Mouse (Mus musculus) intestine, embryonic 14.5 days (tissue): ENCODE measurements around the gene Frmd4b. TPM values are rescaled to one million over a fixed set of nuclear protein-coding genes. Genes with fewer than 3 reads are reported as not detected.
A peak's percentile ranks its signal among the peaks of the same experiment; 100 is the strongest.

Source experiments
- ATAC-seq: fragments of 200-750 bp; cut with Nextera tagmentation; replicated peaks from 2 replicates; pipeline ENCODE4 v1.8.0; 2017; ENCODE audit warnings: low read depth, moderate number of reproducible peaks, moderate TSS enrichment, moderate library complexity; ENCODE audit not compliant: low FRiP score, low TSS enrichment
- DNase-seq: peaks from one replicate; pipeline ENCODE4 v3.0.0-alpha.2; 2018; ENCODE audit warnings: low spot score
- H3K27ac ChIP-seq: fragments of 300-500 bp; sonication (generic); 2 replicates; pipeline ENCODE4 v1.5.1; 2014; ENCODE audit warnings: low read depth, mild to moderate bottlenecking, control low read depth
- H3K27me3 ChIP-seq: fragments of 300-500 bp; sonication (generic); replicated peaks from 2 replicates; pipeline ENCODE4 v1.6.1; 2014; ENCODE audit warnings: low read length, control low read depth; ENCODE audit not compliant: control insufficient read depth, insufficient read depth
- H3K36me3 ChIP-seq: fragments of 300-500 bp; sonication (generic); 2 replicates; pipeline ENCODE4 v1.6.1; 2014; ENCODE audit warnings: low read length, control low read depth; ENCODE audit not compliant: control insufficient read depth, insufficient read depth
- H3K4me1 ChIP-seq: fragments of 300-500 bp; sonication (generic); replicated peaks from 2 replicates; pipeline ENCODE4 v1.6.1; 2014; ENCODE audit warnings: low read length, control low read depth, mixed read lengths; ENCODE audit not compliant: control insufficient read depth, insufficient read depth
- H3K4me2 ChIP-seq: fragments of 300-500 bp; sonication (generic); 2 replicates; pipeline ENCODE4 v1.6.1; 2014; ENCODE audit warnings: low read length
- H3K4me3 ChIP-seq: fragments of 300-500 bp; sonication (generic); 2 replicates; pipeline ENCODE4 v1.5.1; 2014; ENCODE audit warnings: low read depth, low read length, control low read depth, mixed read lengths
- H3K9ac ChIP-seq: fragments of 300-500 bp; sonication (generic); 2 replicates; pipeline ENCODE4 v1.6.1; 2014; ENCODE audit warnings: mild to moderate bottlenecking, low read length
- H3K9me3 ChIP-seq: fragments of 300-500 bp; sonication (generic); 2 replicates; pipeline ENCODE4 v1.6.1; 2016; ENCODE audit warnings: low read length, control low read depth; ENCODE audit not compliant: control insufficient read depth
- WGBS: fragments of 180-500 bp; shearing (Covaris S2); extraction: QIAGEN DNeasy Blood & Tissue Kit; methylation state at CpG from one replicate; pipeline ENCODE4 v1.1.7; 2014; 5-methylcytosine and 5-hydroxymethylcytosine counted together
- polyA plus RNA-seq: library from polyadenylated mRNA; unstranded; fragments of >200 nt; fragmentation: Nextera tagmentation; extraction: Ambion mirVana; gene quantifications from 2 replicates; pipeline ENCODE4 v1.2.1, GENCODE M21; 2014

The Frmd4b gene
- polyA plus RNA-seq, 1 experiment from 2014 or later = 17.1 TPM

DNA sequence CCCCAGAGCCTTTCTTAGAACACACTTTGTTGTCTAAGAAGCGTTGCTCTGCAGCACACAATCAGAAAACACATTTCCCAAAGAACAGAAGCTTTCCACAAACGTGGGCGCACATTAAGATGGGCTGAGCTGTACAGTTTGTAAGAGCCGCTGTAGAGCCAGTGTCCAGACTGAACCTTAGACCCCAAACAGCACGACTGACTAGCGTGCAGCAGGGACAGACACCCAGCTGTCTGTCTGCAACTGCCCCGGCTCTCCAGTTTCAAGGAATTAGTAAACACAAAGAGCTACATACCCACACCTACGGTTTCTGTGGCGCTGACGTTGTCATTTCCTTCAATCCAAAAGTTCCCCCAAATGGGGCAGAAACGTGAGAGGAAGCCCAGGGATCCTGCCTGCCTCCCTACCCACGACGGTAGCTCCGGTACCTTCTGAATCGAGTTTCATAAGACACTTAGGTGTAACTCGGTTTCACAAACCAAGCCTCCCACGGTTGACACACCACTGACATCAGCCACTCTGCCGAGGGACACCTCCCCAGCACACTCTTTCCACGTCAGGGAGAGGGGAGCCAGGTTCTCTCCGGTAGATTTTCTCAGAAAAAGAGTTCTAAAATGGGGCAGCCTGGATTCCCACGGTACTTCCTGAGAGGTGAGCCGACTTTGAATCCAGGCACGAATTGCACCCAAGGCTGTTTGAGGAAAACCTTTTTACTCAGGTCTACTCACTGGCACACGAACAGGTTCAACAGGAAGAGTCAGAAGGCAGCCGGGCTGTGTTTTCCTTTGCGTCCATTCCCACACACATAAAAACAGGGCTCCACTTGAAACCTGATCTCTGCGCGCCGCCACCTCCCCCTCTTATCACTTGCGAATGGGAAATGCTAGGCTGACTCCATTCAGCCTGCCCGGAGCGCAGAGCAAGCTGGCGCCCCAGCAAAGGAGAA lies 305.5 kb downstream of the Frmd4b start:
- Histone ChIP-seq H3K36me3 (no peaks in the 10 kb centered on the region), H3K9me3 (no peaks in the 10 kb centered on the region), H3K4me2 (peak overlapping the region; percentile 88), H3K27me3 (no peaks in the 10 kb centered on the region), H3K4me3 (peak overlapping the region; percentile 45), H3K9ac (peak overlapping the region; percentile 51), H3K4me1 (peaks cover 21% of the 10 kb centered on the region), H3K27ac (peak overlapping the region; percentile 69; the same call in 1 of the 2 replicates)
- DNase-seq (peak; percentile 85), ATAC-seq (peak; percentile 79)
- under 1% methylated on average over 33 of the region's 33 CpGs for WGBS

DNA sequence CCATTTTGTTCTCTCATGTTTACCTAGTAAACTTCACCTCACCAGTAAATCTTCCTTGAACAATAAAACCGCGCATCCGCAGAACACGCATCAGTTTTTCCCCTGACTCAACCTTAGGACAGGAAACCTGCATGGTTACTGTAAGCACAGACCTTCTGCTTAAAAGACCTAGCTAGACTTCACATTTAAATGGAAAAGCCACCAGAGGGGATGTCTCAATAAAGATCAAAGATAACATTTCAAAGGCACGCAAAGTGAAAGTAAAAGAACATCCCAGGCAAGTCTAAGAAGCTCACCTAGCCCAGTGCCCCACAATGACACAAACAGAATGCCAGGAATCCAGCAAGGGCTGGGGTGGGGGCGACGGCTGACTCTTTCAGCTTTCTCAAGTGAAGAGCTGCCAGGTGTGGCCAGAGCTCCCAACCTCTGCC lies 306.4 kb downstream of the Frmd4b start:
- ATAC-seq = no peak
- WGBS = 21% methylated on average over 7 of the region's 7 CpGs
- peak overlapping the region; percentile 51 for H3K9ac ChIP-seq

DNA sequence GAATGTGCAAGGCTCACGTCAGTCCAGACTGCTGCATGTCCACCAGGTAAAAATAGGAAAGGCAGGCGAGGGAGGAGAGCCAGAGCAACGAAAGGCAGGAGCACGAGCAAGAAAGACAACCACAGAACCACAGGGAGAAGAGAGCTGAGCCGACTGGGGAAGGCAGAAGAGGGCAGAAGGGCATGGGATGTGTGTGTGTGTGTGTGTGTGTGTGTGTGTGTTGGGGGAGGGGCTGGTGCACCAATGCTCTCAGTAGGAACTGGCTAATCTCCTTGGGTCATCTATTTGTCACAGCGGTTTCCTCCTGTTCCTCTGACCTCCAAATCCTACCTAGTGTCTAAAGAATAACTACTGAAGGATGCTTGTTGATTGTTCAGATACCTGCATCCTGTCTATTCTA lies 308.2 kb downstream of the Frmd4b start:
- Histone ChIP-seq H3K4me3 (no peak overlapping the region), H3K9me3 (no peaks in the 10 kb centered on the region), H3K4me2 (no peak overlapping the region), H3K9ac (no peak overlapping the region), H3K27me3 (no peaks in the 10 kb centered on the region), H3K27ac (no peak overlapping the region), H3K36me3 (peaks cover 4% of the 10 kb centered on the region; the same call in 1 of the 2 replicates), H3K4me1 (peaks cover 21% of the 10 kb centered on the region)
- no peak for ATAC-seq
- 51% methylated on average over 6 of the region's 6 CpGs for WGBS
- no peak for DNase-seq

More for the DNA sequence above, 306.4 kb downstream of the Frmd4b start:
- Histone ChIP-seq H3K9me3 (no peaks in the 10 kb centered on the region), H3K4me1 (peaks cover 21% of the 10 kb centered on the region), H3K27ac (no peak overlapping the region), H3K27me3 (no peaks in the 10 kb centered on the region), H3K4me2 (peak overlapping the region; percentile 88), H3K36me3 (0 out of 2 replicates have a peak, but pooled peaks cover 4% of the 10 kb centered on the region), H3K4me3 (peak overlapping the region; percentile 45)
- DNase-seq = no peak

DNA sequence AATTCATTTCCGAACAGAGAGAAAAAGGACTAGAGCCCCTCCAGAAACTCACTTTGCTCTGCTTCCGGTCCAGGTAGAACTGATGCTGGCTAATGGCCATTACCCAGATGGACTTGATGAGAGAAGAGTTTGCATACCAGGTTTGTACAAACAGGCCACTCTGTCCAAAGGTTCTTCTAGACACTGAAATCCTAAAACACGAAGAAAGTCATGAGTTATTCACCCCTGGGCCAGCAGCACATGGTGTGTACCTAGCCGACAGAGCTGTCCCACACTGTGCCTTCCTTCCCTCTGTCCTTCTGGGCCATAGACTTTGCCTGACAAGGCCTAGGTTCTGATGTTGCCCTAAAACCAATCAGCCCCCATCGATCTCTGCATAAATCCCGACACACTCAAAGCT lies 308.8 kb downstream of the Frmd4b start:
- H3K27ac ChIP-seq = no peak overlapping the region
- H3K9ac ChIP-seq = no peak overlapping the region
- 92% methylated on average over 6 of the region's 6 CpGs for WGBS
- H3K27me3 ChIP-seq = no peaks in the 10 kb centered on the region
- ATAC-seq (no peak), DNase-seq (no peak)
- H3K9me3 ChIP-seq = no peaks in the 10 kb centered on the region
- H3K4me2 ChIP-seq = no peak overlapping the region
- H3K36me3 ChIP-seq = peaks cover 4% of the 10 kb centered on the region; the same call in 1 of the 2 replicates
- H3K4me1 ChIP-seq = peaks cover 21% of the 10 kb centered on the region
- no peak overlapping the region for H3K4me3 ChIP-seq

DNA sequence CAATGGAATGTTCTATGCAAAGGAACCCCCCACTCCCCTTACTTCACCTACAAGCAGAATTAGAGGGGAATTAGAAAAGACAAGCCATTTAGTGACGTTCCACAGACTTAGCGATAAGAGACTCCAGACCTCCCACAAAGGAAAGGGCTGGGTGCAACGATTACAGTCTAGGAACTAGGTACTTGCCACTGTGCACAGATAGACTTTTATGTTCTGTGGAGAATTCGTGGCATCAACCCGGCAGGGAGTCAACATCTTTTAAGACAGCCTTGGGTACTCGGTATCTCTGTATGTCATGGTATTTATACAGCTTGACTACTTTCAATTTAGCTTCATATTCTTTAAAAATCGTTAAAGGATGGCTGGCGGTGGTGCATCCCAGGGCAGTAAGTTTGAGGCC lies 310.1 kb downstream of the Frmd4b start:
- DNase-seq (no peak), ATAC-seq (no peak)
- WGBS = 74% methylated on average over 8 of the region's 8 CpGs
- H3K4me2 ChIP-seq = no peak overlapping the region
- no peaks in the 10 kb centered on the region for H3K9me3 ChIP-seq
- H3K27me3 ChIP-seq = no peaks in the 10 kb centered on the region
- H3K4me3 ChIP-seq = no peak overlapping the region
- peaks cover 8% of the 10 kb centered on the region; the same call in 1 of the 2 replicates for H3K36me3 ChIP-seq
- H3K9ac ChIP-seq = no peak overlapping the region
- no peak overlapping the region for H3K27ac ChIP-seq
- H3K4me1 ChIP-seq = peaks cover 15% of the 10 kb centered on the region

DNA sequence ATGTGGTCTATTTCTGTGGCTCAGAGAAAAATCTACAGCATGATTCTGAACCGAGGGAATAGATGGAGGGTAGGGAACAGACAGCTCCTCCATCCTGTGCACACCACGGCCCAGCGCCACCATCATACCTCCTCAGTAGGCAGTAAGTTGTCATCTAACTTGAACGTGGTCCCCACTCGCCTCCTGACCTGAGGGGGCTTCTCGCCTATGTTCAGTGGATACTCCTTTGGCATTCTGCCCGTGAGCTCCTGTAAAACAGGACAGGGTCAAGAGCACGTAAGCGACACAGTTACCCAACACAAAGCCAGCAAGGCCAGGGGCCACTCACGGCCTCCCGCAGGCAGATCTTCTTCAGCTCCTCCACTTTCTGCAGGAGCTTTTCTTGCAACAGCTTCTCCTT lies 311.0 kb downstream of the Frmd4b start:
- Histone ChIP-seq H3K27ac (no peak overlapping the region), H3K9me3 (no peaks in the 10 kb centered on the region), H3K4me1 (peaks cover 7% of the 10 kb centered on the region), H3K36me3 (peaks cover 12% of the 10 kb centered on the region; the same call in 1 of the 2 replicates), H3K27me3 (no peaks in the 10 kb centered on the region), H3K9ac (no peak overlapping the region), H3K4me2 (no peak overlapping the region), H3K4me3 (no peak overlapping the region)
- ATAC-seq = no peak
- DNase-seq = peak; percentile 48
- 90% methylated on average over 11 of the region's 11 CpGs for WGBS

DNA sequence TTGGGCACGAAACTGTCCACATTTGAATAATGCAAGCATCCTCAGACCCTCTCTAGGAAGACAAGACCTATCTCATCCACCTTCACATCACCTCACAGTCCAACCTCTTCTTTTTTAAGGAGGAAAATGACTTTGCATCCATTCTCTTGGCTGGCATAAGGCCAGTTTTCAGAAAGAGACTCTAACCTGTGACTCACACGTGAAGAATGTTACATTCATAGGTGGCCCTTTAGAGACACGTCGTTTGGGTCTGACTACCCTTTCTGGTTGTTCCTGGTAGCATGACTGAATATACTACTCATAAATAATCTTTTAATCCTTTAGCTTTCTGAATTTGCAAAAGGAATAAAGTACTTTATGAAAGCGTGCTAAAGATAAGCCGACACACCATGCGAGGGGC lies 311.9 kb downstream of the Frmd4b start:
- H3K27me3 ChIP-seq = no peaks in the 10 kb centered on the region
- no peak for DNase-seq
- H3K27ac ChIP-seq = no peak overlapping the region
- peaks cover 14% of the 10 kb centered on the region; the same call in 1 of the 2 replicates for H3K36me3 ChIP-seq
- WGBS = 75% methylated on average over 7 of the region's 7 CpGs
- no peak overlapping the region for H3K4me2 ChIP-seq
- no peak for ATAC-seq
- H3K4me1 ChIP-seq = no peaks in the 10 kb centered on the region
- H3K9me3 ChIP-seq = no peaks in the 10 kb centered on the region
- no peak overlapping the region for H3K4me3 ChIP-seq
- H3K9ac ChIP-seq = no peak overlapping the region

DNA sequence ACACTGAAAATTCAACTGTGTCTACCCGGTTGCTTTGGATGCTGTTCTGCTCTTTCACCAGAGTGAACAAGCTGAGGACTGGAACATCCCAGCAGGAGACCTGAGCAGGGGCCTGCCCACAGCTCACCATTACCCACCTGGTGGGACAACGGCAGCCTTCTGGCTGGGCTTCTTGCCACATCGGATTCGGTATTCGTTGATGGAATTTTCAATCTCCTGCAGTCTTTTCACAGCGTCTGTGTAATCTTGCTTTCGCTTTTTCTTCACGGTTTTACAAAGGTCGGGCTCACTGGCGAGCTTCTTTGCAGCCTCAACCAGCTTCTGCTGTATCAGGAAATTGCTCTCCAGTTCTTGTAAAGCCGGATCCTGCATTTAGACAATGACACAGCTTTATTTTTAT lies 312.3 kb downstream of the Frmd4b start:
- H3K36me3 ChIP-seq = peaks cover 14% of the 10 kb centered on the region; the same call in 1 of the 2 replicates
- 77% methylated on average over 11 of the region's 11 CpGs for WGBS
- H3K9ac ChIP-seq = no peak overlapping the region
- no peak overlapping the region for H3K4me2 ChIP-seq
- no peaks in the 10 kb centered on the region for H3K27me3 ChIP-seq
- H3K9me3 ChIP-seq = no peaks in the 10 kb centered on the region
- no peak for ATAC-seq
- no peak for DNase-seq
- H3K4me1 ChIP-seq = no peaks in the 10 kb centered on the region
- H3K27ac ChIP-seq = no peak overlapping the region
- no peak overlapping the region for H3K4me3 ChIP-seq
